Mouse (Mus musculus) inflammation-experienced regulatory T-cells, adult 6 months (primary cell): ENCODE data around the gene Disp1. TPM values are rescaled to one million over a fixed set of nuclear protein-coding genes. Genes with fewer than 3 reads are reported as not detected.

Experiments
- ATAC-seq: one replicate; pipeline ENCODE4 v1.8.0; 2017
- polyA plus RNA-seq, 3 experiments: library from polyadenylated mRNA; unstranded; fragments of 100-300 nt; shearing (Covaris generic); gene quantifications; one replicate each; pipeline ENCODE4 v1.2.1; 2017

Disp1 gene
- polyA plus RNA-seq, 3 experiments from 2014 or later: 4.2 to 6.9 (median 4.8) TPM

DNA sequence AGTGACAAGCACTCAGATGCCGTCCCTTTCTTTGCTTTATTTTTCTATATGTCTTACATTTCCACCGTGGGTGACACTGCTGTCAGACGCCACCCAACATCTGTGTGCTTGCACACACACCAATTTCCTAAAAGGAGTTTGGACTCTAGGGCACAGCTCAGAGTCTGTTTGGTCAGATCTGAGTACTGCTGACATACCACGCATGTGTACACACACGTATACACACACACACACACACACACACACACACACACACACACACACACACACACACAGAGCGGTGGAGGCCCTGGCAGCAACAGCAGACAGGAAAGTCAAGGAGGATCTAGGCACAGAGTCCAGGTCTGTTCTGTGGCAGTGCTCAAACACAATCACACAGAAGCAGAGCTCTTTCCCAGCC lies 61.1 kb downstream of the Disp1 start:
- no peak for ATAC-seq

DNA sequence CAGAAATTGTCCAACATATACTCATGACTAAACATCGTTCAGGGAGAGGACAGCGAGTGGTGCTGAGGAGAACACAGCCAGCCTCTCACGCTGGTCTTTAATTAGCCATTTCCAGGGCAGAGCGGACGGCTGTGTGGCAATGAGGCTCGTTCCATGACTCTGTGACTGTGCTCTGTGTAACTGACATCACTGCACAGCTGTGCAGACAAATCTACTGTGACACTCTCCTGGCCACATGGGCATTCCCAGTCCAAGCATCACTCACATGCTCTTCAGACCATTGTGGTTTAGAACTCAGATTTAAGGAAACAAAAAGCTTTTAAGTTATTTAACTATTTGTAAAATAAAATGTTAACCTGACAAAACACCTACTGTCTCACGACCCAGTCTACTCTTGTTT lies 62.1 kb downstream of the Disp1 start:
- no peak for ATAC-seq

- ATAC-seq: no peak
Observed at GRCm38 (mm10) chr1:183155600-183155999, 65.7 kb downstream of the Disp1 start.

GRCm38 (mm10) chr1:183154296-183155204 lies 66.8 kb downstream of the Disp1 start:
- ATAC-seq: peak; percentile 38

DNA sequence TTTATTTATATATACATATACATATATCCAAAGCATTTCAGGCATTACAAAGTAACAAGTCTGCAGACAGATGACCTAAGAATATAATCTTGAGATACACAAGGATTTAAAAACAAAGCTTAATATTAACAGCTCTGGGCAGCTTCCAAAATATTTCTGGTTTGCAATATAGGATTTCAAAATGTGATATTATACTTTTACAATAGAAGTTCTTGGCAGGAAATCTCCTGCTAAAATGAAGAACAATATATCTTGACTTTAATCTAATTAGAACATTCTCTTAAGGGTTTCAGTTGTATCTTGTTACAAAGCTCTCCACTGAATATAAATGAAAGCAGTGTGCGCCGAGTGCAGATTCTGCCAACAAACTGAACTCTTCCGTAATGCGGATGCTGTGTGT lies 68.0 kb downstream of the Disp1 start:
- no peak for ATAC-seq

DNA sequence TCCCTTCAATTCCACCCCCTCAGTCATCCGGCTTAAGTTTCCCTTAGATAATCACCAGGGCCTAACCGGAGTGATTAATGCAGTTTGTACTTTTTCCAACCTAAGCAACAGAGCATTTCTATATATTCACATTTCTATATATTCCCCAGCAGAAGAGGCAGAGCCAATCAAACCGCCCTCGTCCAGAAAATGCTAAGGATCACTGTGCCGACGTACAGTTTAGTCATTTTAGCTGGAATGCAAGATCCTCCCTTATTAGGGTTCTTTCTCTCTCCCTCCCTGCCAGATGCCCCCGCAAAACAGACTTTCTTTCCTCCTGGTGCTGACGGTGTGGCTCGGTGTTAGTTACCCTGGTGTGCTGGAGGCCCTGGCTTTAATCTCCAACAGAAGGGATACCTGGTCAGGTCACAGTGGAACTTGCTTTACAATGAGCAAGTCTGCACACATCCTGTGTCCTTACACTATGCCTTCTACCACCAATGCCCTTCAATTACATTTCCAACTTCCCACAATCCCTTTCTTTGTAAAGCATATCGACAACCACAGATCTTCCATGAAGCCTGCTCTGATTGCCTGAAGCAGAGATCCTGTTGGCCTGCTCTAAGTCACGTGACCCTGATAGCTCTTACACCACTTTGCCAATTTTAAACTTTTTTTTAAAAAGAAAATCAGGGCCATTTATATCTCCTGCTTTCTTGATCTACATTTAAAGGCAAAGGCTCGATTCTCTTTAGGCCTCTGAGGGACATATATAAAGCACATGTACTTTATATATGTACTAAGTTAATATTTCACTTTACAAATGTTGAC lies 69.6 kb downstream of the Disp1 start:
- ATAC-seq: no peak

DNA sequence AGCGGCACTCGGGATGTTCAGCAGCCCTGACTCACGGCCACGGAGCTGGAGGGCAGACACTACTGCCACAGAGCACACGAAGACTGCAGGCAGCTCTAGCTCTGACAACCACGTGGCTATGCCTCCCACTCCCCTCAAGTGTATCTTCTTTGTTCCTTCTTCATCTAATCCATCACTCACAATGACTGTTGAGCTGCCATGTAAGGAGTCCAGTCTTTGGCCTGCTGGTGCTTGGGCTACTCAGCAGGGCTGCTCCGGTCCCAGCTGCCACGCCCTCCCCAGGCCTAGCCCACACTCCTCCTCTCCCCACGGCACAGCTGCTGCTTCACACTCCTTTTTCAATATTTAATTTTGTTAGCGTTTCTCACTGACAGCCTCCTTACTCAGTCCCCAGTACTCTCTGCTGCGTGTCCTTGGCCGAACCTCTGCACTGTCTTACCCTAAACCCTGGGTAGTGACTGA lies 70.9 kb downstream of the Disp1 start:
- no peak for ATAC-seq

DNA sequence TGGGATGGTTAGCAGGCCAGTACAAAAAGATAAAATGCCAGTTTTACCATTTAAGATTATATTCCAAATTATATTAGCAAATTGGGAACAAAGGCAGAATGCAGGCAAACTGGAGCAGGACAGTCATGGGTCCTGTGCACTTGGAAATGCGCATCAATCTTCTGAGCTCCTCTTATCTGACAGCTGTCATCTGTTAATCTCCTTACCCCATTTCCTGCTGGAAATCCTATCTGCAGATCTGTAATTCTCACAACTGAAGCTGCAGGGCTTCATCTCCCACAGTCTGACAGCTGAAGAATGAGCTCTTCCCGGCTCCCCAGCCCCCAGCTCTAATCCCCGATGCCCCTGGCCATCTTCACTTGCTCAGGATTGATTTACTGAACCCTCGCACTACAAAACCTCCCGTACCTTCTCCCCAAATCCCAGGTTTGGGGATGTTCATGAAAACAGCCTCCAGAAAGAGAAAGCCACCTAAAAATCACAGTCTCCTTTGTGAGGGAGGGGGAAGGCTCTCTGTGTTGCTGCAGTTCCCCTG lies 71.7 kb downstream of the Disp1 start:
- no peak for ATAC-seq

DNA sequence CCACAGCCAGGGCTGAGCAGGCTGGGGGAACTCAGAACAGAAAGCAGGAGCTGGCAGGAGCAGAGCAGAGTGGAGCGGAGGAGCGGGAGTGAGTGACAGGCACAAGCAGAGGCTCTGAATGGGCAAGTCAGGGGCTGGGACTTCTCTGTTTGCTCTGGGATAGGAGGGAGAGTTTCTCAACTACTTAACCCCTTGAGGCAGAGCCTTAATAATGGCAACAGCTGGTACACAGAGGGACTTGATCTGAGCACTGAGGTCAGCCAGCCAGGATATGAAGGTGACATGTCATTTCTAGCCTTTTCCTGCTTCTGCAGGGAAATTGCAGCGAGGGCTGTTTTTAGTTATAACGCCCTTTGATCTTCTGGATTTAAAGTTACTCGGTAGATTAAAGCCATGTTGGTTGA lies 73.9 kb downstream of the Disp1 start:
- ATAC-seq: peak; percentile 51

DNA sequence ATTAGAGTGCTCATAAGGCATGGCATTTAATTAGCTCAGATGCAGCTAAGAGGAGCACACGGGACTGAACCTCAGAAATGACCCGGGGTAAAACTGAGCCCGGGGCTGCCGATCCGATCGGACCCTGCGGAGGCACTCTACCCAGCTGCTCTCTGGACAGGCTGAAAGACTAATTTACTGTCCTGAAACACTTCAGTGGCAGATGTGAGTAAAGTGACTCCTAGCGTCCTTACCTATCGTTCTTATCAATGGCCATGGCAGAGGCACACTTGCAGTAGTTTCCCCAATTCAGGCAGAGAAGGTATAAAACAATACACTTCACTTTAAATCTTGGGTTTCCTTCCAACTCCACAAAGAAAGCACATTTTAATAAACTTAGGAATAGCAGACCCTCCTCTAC lies 74.5 kb downstream of the Disp1 start:
- no peak for ATAC-seq

DNA sequence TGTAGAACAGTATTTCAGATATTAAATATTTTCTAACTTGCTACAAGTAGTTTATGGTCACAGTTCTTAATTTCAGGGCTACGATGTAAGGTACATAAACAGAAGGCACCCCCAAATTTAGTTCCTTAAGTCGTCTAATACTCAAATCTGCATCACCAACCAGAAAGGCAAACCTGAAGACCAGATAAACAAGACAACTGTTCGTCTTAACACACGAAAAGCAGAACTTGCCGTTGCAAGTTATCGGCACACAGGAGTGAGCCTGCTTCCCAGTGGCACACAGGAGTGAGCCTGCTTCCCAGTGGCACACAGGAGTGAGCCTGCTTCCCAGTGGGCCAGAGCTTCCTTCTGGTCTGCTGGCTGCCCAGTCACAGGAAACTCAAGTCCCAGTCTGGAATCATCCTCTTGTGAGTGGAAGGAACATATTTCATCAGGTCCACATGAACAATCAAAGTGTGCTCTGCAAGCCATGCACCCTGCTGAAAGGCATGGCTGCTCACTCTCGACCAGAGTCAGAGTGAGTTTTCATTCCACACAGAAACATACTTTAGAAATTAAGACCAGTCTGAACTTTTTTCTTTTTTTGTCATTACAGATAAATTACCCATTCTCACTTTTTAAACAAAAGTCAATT lies 75.1 kb downstream of the Disp1 start:
- ATAC-seq: no peak

- no peak for ATAC-seq
Observed at GRCm38 (mm10) chr1:183144602-183145205, 76.6 kb downstream of the Disp1 start.

DNA sequence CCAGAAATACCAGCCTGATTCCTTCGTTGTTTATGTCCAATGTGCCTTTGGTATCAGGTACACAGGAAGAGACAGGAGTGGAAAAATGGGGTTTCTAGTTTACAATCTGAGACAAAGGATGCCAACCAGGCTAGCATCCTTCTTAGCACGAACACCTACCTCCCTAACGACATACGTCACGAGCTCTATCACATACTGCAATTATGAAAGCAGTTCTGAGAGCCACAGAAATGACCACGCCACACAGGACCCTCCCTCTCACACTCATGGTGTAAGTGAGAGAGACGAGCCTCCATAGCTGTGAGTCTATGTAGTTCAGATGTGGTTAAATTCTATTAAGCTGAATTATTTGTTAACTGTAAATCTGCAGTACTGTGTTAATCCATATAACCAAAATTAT lies 78.1 kb downstream of the Disp1 start:
- no peak for ATAC-seq

DNA sequence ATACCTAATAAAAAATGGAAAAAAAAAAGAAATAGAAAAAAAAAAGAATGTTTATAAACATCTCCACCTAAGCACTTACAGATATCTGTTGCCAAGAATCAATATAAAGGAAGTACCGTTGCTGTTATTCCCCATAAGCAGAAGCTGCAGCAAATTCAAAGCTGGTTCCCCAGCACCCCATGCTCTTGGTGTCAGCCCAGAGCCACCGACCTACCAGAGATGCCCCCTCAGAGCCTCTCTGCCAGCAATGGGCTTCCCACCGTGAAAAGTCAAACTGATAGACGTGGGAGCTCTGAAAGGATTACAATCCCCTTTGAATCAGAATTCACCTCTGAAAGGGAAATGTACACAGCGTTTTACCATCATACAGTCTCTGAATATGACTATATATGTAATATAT lies 78.8 kb downstream of the Disp1 start:
- no peak for ATAC-seq

GRCm38 (mm10) chr1:183141329-183141728 lies 80.0 kb downstream of the Disp1 start:
- ATAC-seq: no peak

GRCm38 (mm10) chr1:183140511-183141268 lies 80.6 kb downstream of the Disp1 start:
- no peak for ATAC-seq

DNA sequence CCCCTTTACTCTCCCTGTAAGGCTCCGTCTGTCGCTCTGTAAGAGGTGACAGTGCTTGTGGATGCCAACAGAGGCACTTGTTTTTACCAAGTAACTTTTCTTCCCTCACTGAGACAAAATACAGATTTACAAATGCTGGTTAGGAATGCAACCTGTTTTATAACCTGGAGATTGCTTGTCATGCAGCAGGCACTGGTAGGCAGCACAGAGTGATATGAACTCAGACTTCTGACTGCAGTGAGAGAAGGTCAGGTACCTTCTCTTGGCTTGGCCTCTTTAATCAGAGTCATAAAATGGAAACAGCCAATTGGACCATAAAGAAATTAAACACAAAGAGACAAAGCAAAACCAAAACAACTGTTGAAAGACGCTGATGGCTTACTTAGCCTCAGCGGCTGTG lies 83.2 kb downstream of the Disp1 start:
- no peak for ATAC-seq

DNA sequence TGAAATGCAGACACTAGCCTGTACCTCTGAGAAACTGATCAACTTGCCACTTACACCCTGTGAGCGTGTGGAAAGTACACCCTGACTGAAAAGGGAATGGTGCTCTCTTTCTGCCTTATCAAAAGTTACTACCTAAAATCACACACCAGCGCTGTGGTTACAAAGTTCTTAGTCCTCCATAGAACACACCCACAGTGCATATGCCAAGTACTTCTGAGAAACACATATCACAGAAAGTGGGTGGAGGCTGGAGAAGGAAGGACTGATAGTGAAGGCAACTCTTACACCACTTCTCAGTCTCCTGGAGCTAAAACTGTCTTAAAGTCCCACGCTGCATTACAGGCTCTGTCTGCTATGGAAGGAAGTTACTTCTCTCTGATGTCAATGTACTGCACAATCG lies 86.9 kb downstream of the Disp1 start:
- peak; percentile 72 for ATAC-seq

GRCm38 (mm10) chr1:183133440-183133839 lies 87.9 kb downstream of the Disp1 start:
- no peak for ATAC-seq

- no peak for ATAC-seq
Observed at GRCm38 (mm10) chr1:183127246-183127645, 94.1 kb downstream of the Disp1 start.

DNA sequence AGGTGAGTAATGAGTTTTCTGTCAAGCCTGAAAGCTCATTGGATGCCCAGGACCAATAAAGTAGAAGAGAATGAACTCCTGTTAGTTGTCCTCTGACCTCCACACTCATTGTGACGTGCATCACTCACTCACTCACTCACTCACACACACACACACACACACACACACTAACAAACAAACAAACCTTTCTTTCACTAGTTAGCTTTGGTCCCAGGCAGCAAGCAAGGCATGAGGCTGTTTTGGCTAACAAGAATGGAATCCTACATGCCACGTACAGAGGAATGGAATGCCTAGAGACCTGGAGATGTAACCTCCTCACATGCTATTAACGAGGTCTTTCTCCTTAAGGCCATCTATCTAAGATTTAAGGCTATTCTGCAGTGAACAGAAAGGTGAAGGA lies 97.6 kb downstream of the Disp1 start:
- no peak for ATAC-seq
